Mouse (Mus musculus): ENCODE results near the gene Mical2. TPM values are rescaled to one million over a fixed set of nuclear protein-coding genes. Genes with fewer than 3 reads are reported as not detected.

Mical2 gene
- polyA plus RNA-seq, 1 experiment from 2014 or later, result 156 TPM

DNA sequence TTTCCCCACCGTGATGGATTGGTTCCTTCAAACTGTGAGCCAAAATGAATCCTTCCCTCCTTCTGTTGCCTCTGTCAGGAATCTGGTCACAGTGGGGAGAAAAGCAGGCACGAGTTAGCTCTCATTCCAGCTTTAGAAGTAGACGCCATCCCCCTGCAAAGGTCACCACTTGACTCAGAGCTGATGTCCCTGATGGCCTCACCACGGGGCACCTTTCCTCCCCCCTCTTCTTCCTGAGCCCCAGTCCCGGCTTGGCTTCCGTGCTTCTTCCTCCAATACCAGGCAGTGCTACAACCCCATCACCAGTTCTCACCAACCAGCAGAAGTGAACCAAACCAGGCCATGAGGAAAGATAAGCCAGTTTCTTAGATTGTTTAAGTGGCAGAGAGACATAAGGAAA lies 16.9 kb downstream of the Mical2 start:
- Histone ChIP-seq H3K4me2 (peak overlapping the region; percentile 31; the same call in 1 of the 2 replicates), H3K9ac (peak overlapping the region; percentile 2; the same call in 1 of the 2 replicates), H3K27ac (ENCODE audit: poor library complexity, severe bottlenecking) (peak overlapping the region; percentile 54), H3K36me3 (peaks cover 83% of the 10 kb centered on the region), H3K4me3 (no peak overlapping the region), H3K9me3 (replicated peaks) (no peaks in the 10 kb centered on the region), H3K4me1 (replicated peaks) (peaks cover 92% of the 10 kb centered on the region), H3K27me3 (replicated peaks) (no peaks in the 10 kb centered on the region)
- 50% methylated on average over 6 of the region's 6 CpGs for WGBS
- ATAC-seq (ENCODE audit: insufficient number of reproducible peaks, low FRiP score), result no peak

DNA sequence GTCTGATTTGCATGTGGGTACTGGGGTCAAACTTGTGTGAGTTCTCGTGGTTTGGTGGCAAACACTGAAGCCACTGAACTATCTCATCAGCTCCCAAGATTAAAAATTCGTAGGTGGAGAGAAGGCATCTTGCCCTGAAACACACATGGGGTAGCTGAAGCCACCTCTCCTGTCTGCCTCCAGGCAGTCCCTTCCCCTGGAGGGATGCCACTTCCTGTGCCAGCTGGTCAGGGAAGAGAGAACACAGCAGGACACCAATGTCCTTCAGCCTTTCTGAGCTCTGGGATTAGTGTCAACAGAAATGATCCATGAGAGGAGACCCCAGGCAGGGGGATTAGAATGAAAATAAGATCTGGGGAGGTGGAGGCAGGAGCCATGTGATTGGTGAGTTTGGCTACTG lies 18.4 kb downstream of the Mical2 start:
- no peak overlapping the region for H3K4me3 ChIP-seq
- H3K27me3 ChIP-seq (replicated peaks), result no peaks in the 10 kb centered on the region
- peak overlapping the region; percentile 54 for H3K27ac ChIP-seq (ENCODE audit: poor library complexity, severe bottlenecking)
- no peak overlapping the region for H3K4me2 ChIP-seq
- WGBS, result 41% methylated on average over 2 of the region's 2 CpGs
- peaks cover 87% of the 10 kb centered on the region for H3K4me1 ChIP-seq (replicated peaks)
- no peaks in the 10 kb centered on the region for H3K9me3 ChIP-seq (replicated peaks)
- H3K36me3 ChIP-seq, result peaks cover 79% of the 10 kb centered on the region
- 0 out of 2 replicates have a peak overlapping the region, but pooled peaks have one; percentile 47 for H3K9ac ChIP-seq
- ATAC-seq (ENCODE audit: insufficient number of reproducible peaks, low FRiP score), result no peak

DNA sequence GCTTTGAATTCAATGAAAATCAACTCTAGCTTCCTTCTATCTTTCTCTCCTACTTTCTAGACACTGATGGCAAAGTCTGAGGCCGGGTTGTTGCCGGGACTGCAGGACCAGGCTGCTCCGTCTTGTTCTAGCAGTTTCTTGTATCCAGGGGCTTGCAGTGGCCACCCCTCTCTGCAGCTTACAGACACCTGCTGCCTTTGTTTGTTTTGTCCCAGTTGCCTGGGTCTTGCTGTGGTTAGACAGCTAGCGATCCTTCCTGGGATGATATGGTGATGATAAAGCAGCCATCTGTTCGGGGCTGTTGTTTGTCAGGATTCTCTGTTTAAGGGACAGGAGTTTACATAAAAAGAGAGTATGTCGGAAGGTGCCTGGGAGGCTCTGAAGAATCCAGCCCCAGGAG lies 19.0 kb downstream of the Mical2 start:
- peak overlapping the region; percentile 47 for H3K9ac ChIP-seq
- 16% methylated on average over 6 of the region's 6 CpGs for WGBS
- H3K4me2 ChIP-seq, result no peak overlapping the region
- peaks cover 89% of the 10 kb centered on the region for H3K4me1 ChIP-seq (replicated peaks)
- no peaks in the 10 kb centered on the region for H3K9me3 ChIP-seq (replicated peaks)
- H3K36me3 ChIP-seq, result peaks cover 79% of the 10 kb centered on the region
- no peaks in the 10 kb centered on the region for H3K27me3 ChIP-seq (replicated peaks)
- no peak overlapping the region for H3K4me3 ChIP-seq
- no peak for ATAC-seq (ENCODE audit: insufficient number of reproducible peaks, low FRiP score)
- H3K27ac ChIP-seq (ENCODE audit: poor library complexity, severe bottlenecking), result peak overlapping the region; percentile 54

DNA sequence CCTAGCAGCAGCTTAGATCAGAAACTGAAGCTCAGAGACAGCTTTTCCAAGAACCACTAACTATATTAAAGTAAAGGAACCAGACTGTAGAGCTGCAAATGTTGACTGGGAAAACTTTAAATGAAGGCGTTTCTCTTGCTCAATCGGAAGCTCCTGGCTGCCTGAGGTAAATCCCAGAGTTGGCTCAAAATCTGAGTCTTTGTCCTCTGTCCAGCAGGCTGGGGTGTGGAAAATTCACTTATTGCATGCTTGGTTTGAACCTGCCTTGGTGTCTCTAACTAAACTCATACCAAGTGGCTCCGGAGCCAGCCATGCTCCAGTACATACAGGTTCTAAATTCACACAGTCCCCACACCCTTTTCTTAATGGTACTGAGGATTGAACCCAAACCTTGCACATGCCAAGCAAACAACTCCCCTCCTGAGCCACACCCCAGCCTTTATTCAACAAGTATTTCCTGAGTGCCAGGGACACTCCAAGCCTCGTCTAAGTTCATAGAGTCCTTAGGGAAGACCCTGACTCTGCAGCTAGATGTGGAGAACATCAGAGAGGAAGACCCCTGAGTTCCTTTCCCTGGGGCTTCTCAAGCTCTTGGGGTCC lies 20.3 kb downstream of the Mical2 start:
- Histone ChIP-seq H3K4me3 (no peak overlapping the region), H3K4me2 (no peak overlapping the region), H3K27ac (ENCODE audit: poor library complexity, severe bottlenecking) (peak overlapping the region; percentile 12; the same call in 1 of the 2 replicates), H3K27me3 (replicated peaks) (no peaks in the 10 kb centered on the region), H3K4me1 (replicated peaks) (peaks cover 89% of the 10 kb centered on the region), H3K36me3 (peaks cover 76% of the 10 kb centered on the region), H3K9me3 (replicated peaks) (no peaks in the 10 kb centered on the region), H3K9ac (no peak overlapping the region)
- WGBS, result 74% methylated on average over 4 of the region's 4 CpGs
- no peak for ATAC-seq (ENCODE audit: insufficient number of reproducible peaks, low FRiP score)

DNA sequence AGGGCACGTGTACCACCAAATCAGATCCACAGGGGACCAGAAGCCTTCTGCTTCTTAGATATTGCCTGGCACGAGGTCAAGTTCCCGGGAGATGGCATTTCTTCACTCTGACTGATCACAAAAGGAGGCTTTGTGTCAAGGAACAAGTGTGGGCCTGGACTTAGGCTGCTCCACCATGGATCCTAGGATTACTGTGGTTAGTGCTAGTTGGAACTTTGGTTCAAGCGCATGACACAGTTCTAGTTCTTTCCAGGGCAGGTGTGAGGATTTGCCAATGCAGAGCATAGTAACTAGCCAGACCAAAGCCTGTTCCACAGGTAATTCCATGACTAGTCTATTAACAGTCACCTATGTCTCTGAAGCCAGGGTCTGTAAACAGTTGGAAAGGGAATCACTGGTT lies 20.8 kb downstream of the Mical2 start:
- H3K4me3 ChIP-seq, result no peak overlapping the region
- no peak overlapping the region for H3K4me2 ChIP-seq
- H3K9ac ChIP-seq, result no peak overlapping the region
- ATAC-seq (ENCODE audit: insufficient number of reproducible peaks, low FRiP score), result no peak
- WGBS, result 69% methylated on average over 4 of the region's 4 CpGs
- H3K27me3 ChIP-seq (replicated peaks), result no peaks in the 10 kb centered on the region
- H3K9me3 ChIP-seq (replicated peaks), result no peaks in the 10 kb centered on the region
- peaks cover 89% of the 10 kb centered on the region for H3K4me1 ChIP-seq (replicated peaks)
- peaks cover 71% of the 10 kb centered on the region for H3K36me3 ChIP-seq
- peak overlapping the region; percentile 12; the same call in 1 of the 2 replicates for H3K27ac ChIP-seq (ENCODE audit: poor library complexity, severe bottlenecking)

DNA sequence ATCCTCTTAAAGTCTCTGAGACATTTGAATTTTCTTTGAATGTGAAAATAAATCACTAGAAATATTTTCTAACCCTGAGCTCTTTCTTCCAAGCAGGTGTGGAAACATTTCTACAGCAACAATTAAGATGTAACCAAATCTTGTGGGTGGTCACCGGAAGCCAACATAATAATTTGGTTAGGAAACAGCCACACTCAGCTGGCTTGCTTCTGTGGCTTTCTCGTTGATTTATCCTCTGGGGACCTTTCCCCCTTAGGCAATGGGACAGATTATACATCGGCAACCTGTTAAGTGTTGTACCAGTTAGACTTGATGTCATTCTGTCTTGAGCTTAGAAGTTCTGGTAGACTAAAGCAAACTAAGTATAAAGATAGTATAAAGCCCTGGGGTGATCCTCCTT lies 22.2 kb downstream of the Mical2 start:
- 76% methylated on average over 3 of the region's 3 CpGs for WGBS
- peaks cover 56% of the 10 kb centered on the region for H3K36me3 ChIP-seq
- no peak overlapping the region for H3K9ac ChIP-seq
- ATAC-seq (ENCODE audit: insufficient number of reproducible peaks, low FRiP score), result no peak
- H3K27me3 ChIP-seq (replicated peaks), result no peaks in the 10 kb centered on the region
- H3K4me2 ChIP-seq, result no peak overlapping the region
- no peak overlapping the region for H3K27ac ChIP-seq (ENCODE audit: poor library complexity, severe bottlenecking)
- H3K9me3 ChIP-seq (replicated peaks), result no peaks in the 10 kb centered on the region
- peaks cover 90% of the 10 kb centered on the region for H3K4me1 ChIP-seq (replicated peaks)
- H3K4me3 ChIP-seq, result no peak overlapping the region

DNA sequence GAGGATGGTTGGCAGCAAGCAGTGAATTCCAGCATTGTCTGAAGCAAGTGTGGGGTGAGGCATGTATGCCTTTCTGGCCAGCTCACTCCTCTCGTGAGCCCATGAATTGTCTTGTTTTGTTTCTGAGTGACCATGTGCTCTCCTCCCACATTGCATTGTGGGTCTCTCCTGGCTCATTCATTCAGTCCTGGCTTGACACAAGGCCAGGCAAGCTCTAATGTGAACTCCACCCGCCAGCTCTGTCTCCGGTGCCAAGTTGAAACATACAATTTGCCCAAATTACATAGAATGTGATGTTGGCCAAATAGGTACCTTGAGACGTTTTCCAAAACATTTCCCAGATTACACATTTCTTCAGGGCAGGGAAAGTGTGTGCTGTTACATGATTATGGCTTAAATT lies 23.8 kb downstream of the Mical2 start:
- 71% methylated on average over 4 of the region's 4 CpGs for WGBS
- Histone ChIP-seq H3K4me1 (replicated peaks) (peaks cover 83% of the 10 kb centered on the region), H3K4me3 (no peak overlapping the region), H3K27ac (ENCODE audit: poor library complexity, severe bottlenecking) (peak overlapping the region; percentile 6; the same call in 1 of the 2 replicates), H3K27me3 (replicated peaks) (no peaks in the 10 kb centered on the region), H3K9me3 (replicated peaks) (no peaks in the 10 kb centered on the region), H3K4me2 (no peak overlapping the region), H3K9ac (no peak overlapping the region), H3K36me3 (peaks cover 63% of the 10 kb centered on the region)
- no peak for ATAC-seq (ENCODE audit: insufficient number of reproducible peaks, low FRiP score)

DNA sequence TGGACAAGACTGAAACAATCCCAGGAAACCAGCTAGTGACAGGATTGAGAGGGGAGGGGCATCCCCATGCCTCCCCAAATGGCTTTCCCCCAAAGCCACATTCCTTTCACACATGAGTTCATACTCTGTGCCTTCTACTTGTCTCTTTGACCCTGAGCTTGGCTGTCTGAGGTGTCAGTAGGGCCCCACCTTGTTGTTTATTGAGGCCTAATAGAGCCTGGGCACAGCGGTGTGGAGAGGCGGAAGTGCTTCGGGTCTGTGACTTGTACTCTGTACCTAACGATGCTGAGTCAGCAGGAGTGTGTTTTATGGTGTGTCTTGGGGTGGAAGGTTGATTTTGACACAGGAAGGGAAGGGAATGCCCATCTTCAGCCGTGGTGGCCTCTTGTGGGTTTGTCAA lies 26.4 kb downstream of the Mical2 start:
- peaks cover 62% of the 10 kb centered on the region for H3K36me3 ChIP-seq

DNA sequence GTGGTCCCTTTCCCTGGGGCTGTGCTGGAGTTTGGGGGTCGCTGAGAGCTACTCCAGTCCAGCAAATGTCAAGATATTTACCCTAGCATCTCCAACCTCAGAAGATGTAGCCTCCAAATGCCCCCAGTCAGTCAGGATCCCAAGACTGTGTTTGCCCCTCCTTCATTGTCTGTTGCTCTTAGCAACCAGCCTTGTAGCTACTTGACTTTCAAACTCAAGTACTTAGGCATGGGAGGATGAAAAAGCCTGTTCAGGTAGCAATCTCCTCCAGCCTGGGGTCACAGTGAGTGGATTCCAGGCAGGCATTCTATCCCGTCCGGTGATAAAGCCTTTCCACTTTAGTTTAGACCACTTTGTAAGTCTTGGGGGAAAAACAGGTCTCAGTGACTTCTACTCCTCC lies 28.6 kb downstream of the Mical2 start:
- ATAC-seq (ENCODE audit: insufficient number of reproducible peaks, low FRiP score), result no peak
- Histone ChIP-seq H3K4me3 (no peak overlapping the region), H3K27me3 (replicated peaks) (no peaks in the 10 kb centered on the region), H3K36me3 (peaks cover 55% of the 10 kb centered on the region), H3K27ac (ENCODE audit: poor library complexity, severe bottlenecking) (peak overlapping the region; percentile 29; the same call in 1 of the 2 replicates), H3K4me1 (replicated peaks) (peaks cover 91% of the 10 kb centered on the region), H3K9me3 (replicated peaks) (no peaks in the 10 kb centered on the region), H3K9ac (no peak overlapping the region), H3K4me2 (no peak overlapping the region)
- WGBS, result 52% methylated on average over 3 of the region's 3 CpGs

More for the DNA sequence above, 26.4 kb downstream of the Mical2 start:
- ATAC-seq (ENCODE audit: insufficient number of reproducible peaks, low FRiP score), result no peak
- Histone ChIP-seq H3K4me1 (replicated peaks) (peaks cover 86% of the 10 kb centered on the region), H3K27ac (ENCODE audit: poor library complexity, severe bottlenecking) (peak overlapping the region; percentile 60), H3K4me2 (no peak overlapping the region), H3K27me3 (replicated peaks) (no peaks in the 10 kb centered on the region), H3K9me3 (replicated peaks) (no peaks in the 10 kb centered on the region), H3K4me3 (no peak overlapping the region), H3K9ac (peak overlapping the region; percentile 32; the same call in 1 of the 2 replicates)
- 55% methylated on average over 5 of the region's 5 CpGs for WGBS

DNA sequence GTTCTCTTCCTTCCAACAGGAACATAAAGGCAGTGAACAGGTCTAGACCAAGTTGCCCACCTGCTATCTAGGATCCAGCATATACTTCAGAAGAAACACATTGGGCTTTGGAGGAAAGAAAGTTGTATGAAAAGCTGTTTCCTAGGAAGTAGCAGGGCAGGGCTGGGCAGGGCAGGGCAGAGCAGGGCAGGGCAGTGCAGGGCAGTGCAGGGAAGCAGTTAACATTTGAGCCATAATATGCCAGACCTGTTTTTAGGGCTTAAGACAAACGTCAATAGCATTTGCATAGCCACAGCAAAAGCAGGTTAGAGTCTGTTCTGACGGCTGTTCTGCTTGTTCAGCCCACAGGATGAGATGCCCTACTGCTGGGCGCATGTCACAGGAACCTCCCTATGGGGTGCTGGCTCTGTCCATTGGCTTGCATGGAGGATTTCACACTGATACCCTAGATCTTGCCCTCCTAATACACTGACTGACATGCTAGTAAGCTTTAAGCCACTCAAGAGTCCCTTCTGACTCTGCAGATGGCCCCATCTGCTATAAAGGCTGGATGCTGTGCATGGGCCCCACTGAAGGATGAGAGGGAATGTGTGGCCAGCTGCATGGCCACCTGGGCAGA lies 29.7 kb downstream of the Mical2 start:
- no peak for ATAC-seq (ENCODE audit: insufficient number of reproducible peaks, low FRiP score)
- Histone ChIP-seq H3K9me3 (replicated peaks) (no peaks in the 10 kb centered on the region), H3K27me3 (replicated peaks) (no peaks in the 10 kb centered on the region), H3K36me3 (peaks cover 45% of the 10 kb centered on the region), H3K4me1 (replicated peaks) (peaks cover 88% of the 10 kb centered on the region), H3K27ac (ENCODE audit: poor library complexity, severe bottlenecking) (peak overlapping the region; percentile 95), H3K9ac (peak overlapping the region; percentile 38), H3K4me3 (no peak overlapping the region), H3K4me2 (no peak overlapping the region)
- WGBS, result 53% methylated on average over 3 of the region's 3 CpGs

DNA sequence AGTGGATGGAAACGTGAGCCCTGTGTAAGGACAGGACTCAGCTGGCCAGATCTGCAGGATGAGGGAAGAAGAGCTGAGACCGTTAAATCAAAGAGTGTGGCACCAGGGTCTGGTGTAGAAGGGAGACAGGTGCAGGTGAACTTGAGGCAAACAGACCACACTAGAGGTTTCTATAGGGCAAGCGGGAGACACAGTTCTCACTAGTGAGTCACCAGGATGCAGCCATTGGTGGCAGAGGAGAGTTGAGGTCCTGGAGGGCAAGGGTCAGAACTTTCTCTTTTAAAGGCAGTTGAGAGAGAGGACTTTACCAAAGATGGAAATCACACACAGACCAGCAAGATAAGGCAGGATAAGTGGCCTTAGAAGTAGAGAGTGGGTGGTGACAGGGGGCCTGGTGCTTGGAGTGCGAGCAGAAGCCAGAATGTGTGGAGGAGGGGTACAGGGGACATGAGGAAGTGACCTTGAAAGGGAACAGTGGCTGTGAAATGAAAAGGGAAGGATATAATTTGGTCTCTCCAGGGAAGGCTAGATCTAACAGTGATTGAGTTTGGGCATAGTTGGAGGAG lies 32.8 kb downstream of the Mical2 start:
- Histone ChIP-seq H3K27ac (ENCODE audit: poor library complexity, severe bottlenecking) (peak overlapping the region; percentile 95), H3K9ac (peak overlapping the region; percentile 51), H3K36me3 (peaks cover 57% of the 10 kb centered on the region)

More for the DNA sequence above, 32.8 kb downstream of the Mical2 start:
- no peaks in the 10 kb centered on the region for H3K27me3 ChIP-seq (replicated peaks)
- WGBS, result 36% methylated on average over 4 of the region's 4 CpGs
- no peak overlapping the region for H3K4me3 ChIP-seq
- no peaks in the 10 kb centered on the region for H3K9me3 ChIP-seq (replicated peaks)
- ATAC-seq (ENCODE audit: insufficient number of reproducible peaks, low FRiP score), result peak; percentile 73
- H3K4me1 ChIP-seq (replicated peaks), result peaks cover 90% of the 10 kb centered on the region
- no peak overlapping the region for H3K4me2 ChIP-seq
